Mouse (Mus musculus): ENCODE data around the gene Kalrn. TPM values are rescaled to one million over a fixed set of nuclear protein-coding genes. Genes with fewer than 3 reads are reported as not detected.

The Kalrn gene
- polyA plus RNA-seq, 1 experiment from 2014 or later, result 22.8 TPM

DNA sequence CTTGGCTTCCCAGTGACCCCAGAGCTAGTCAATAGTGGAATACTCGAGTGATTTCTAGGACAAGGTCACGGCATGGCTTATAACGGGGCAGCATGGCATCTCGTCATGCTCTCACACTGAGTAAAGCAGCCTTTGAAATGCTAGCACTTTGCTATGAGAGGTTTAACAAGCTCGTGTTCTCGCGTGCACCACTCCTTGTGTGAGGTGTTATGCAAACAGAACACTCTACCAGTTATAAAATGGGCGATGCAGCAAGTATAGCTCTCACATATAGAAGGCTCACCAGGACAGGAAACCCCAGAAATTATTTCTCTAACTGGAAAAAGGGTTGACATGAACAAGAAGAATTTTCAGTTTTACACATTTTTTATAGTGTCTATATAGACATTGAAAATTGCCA, 431.7 kb downstream of the Kalrn start:
- H3K4me1 ChIP-seq, result no peaks in the 10 kb centered on the region
- 84% methylated on average over 8 of the region's 8 CpGs for WGBS

DNA sequence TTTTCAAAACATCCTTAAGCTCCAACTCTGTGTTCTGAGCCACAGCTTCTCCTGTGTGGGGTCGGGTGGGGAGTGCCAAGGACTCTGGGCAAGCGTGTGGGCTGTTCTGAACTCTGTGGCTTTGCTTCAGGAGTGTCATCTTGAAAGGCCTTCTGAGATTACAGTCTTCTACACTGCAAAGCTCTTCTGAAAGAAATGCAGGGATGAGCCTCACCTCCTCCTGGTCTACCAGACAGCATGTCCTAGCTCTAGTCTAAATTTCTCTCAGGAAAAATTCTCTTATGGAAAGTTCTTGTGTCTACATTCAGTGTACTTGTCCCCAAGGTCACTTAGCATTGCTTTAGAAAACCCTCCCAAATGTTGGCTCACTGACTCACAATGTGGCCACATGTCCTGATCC, 438.3 kb downstream of the Kalrn start:
- Histone ChIP-seq H3K36me3 (no peaks in the 10 kb centered on the region), H3K4me1 (no peaks in the 10 kb centered on the region), H3K9me3 (no peaks in the 10 kb centered on the region), H3K27me3 (ENCODE audit: insufficient read depth, poor library complexity, severe bottlenecking) (no peaks in the 10 kb centered on the region), H3K27ac (no peak overlapping the region), H3K4me3 (no peak overlapping the region)
- no peak for DNase-seq (ENCODE audit: low spot score)
- 72% methylated on average over 2 of the region's 2 CpGs for WGBS

More for the DNA sequence above, 431.7 kb downstream of the Kalrn start:
- DNase-seq (ENCODE audit: low spot score), result no peak
- Histone ChIP-seq H3K27ac (no peak overlapping the region), H3K27me3 (ENCODE audit: insufficient read depth, poor library complexity, severe bottlenecking) (no peaks in the 10 kb centered on the region), H3K9me3 (no peaks in the 10 kb centered on the region), H3K36me3 (no peaks in the 10 kb centered on the region), H3K4me3 (no peak overlapping the region)

DNA sequence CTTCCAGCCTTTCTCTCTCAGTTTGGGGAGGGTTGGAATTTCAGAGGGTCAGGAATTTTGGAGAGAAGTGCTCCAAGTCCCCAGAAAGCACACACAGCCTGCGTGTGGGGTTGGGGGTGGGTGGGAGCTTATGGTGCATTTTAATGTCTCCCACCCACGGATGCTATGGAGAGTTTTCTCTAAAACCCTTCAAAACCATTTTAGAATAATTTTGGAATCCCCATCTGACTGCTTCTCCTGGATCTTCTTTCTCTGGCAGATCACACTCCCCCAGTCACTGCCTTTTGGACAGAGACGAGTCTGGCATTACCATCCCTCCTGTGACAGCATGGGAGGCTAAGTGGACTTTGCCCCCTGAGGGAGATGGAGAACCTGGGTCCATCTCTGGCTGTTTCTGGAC, 438.7 kb downstream of the Kalrn start:
- no peaks in the 10 kb centered on the region for H3K27me3 ChIP-seq (ENCODE audit: insufficient read depth, poor library complexity, severe bottlenecking)
- 62% methylated on average over 3 of the region's 3 CpGs for WGBS
- no peaks in the 10 kb centered on the region for H3K9me3 ChIP-seq
- no peaks in the 10 kb centered on the region for H3K4me1 ChIP-seq
- DNase-seq (ENCODE audit: low spot score), result no peak
- no peaks in the 10 kb centered on the region for H3K36me3 ChIP-seq
- no peak overlapping the region for H3K4me3 ChIP-seq
- no peak overlapping the region for H3K27ac ChIP-seq

DNA sequence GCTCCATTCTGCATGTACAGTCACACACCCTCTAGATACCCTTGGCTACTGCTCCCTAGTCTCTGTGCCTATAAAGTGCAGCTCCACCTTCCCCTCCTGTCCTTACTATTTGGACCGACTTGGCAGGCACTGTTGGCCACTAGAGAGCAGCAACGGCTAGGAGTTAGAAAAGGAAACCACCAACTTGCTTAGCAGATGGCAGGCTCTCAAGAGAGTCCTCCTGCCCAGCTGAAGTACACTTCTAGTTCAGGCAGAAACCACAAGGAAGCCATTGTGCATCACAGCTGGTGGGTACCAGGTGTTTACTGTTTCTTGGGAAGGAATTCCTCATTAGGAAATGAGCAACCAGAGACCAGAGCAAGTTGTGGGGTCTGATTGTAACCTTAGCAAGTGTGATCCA, 447.7 kb downstream of the Kalrn start:
- H3K4me1 ChIP-seq, result peaks cover 7% of the 10 kb centered on the region; the same call in 1 of the 2 replicates
- 8% methylated on average over 2 of the region's 2 CpGs for WGBS
- H3K36me3 ChIP-seq, result no peaks in the 10 kb centered on the region
- no peak overlapping the region for H3K27ac ChIP-seq
- H3K27me3 ChIP-seq (ENCODE audit: insufficient read depth, poor library complexity, severe bottlenecking), result no peaks in the 10 kb centered on the region
- H3K4me3 ChIP-seq, result no peak overlapping the region
- peak; percentile 82 for DNase-seq (ENCODE audit: low spot score)
- H3K9me3 ChIP-seq, result no peaks in the 10 kb centered on the region

DNA sequence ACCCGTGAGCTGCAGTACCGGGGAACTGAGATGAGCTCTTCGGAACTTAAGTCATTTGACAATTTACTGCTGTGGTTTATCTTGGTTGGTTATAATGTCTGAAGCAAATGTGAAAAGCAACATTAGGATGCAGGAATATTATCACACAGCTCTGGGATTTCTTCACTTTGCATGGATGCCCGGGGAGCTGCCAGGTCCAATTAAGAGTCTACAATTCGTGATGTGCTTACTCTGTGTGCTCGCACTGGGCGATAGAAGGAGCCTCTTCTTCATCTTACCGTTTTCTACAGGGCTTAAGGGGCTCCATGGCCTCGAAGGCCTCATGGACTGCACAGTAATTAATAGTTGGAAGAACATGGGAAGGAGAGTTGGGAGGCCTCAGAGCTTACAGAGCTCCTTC, 450.8 kb downstream of the Kalrn start:
- no peak for DNase-seq (ENCODE audit: low spot score)
- H3K4me3 ChIP-seq, result no peak overlapping the region
- peaks cover 7% of the 10 kb centered on the region; the same call in 1 of the 2 replicates for H3K4me1 ChIP-seq
- H3K9me3 ChIP-seq, result no peaks in the 10 kb centered on the region
- H3K27me3 ChIP-seq (ENCODE audit: insufficient read depth, poor library complexity, severe bottlenecking), result no peaks in the 10 kb centered on the region
- H3K36me3 ChIP-seq, result no peaks in the 10 kb centered on the region
- WGBS, result 85% methylated on average over 9 of the region's 9 CpGs
- H3K27ac ChIP-seq, result no peak overlapping the region

DNA sequence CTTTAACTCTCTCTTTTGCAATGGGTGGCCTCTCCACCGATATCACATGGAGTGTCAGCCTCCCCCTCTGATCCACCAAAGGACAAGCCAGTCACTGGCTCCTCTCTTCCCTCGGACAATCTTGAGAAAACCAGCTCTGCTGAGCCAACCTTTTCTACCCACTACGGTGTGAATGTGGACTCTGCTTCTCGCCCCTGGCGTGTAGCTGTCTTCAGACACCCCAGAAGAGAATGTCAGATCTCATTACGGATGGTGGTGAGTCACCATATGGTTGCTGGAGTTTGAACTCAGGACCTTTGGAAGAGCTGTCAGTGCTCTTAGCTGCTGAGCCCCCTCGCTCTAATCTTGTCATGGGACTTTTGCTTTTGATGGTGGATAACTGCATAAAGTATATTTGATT, 452.0 kb downstream of the Kalrn start:
- H3K9me3 ChIP-seq, result no peaks in the 10 kb centered on the region
- WGBS, result 81% methylated on average over 7 of the region's 7 CpGs
- H3K36me3 ChIP-seq, result no peaks in the 10 kb centered on the region
- no peaks in the 10 kb centered on the region for H3K27me3 ChIP-seq (ENCODE audit: insufficient read depth, poor library complexity, severe bottlenecking)
- peaks cover 7% of the 10 kb centered on the region; the same call in 1 of the 2 replicates for H3K4me1 ChIP-seq
- no peak overlapping the region for H3K4me3 ChIP-seq
- H3K27ac ChIP-seq, result no peak overlapping the region
- no peak for DNase-seq (ENCODE audit: low spot score)

DNA sequence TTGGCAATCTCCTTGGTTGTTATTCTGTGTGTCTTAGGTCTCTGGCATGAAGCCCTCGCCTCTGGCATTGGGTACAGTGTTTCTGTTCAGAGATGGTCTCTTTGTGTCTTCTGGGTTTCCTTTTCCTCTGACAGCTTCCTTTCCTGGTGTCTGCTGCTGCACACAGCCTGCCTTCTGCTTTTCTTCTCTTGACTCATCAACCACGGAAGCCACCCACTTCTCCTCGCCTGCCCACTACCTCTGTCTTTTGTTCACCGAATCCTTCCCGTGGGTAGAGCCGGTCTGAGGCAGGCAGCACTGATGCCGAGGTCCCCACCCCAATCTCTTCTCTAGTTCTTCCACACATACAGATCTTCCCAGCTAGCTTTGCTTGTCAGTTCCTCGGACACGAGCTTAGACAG, 452.5 kb downstream of the Kalrn start:
- Histone ChIP-seq H3K4me3 (no peak overlapping the region), H3K4me1 (peaks cover 7% of the 10 kb centered on the region; the same call in 1 of the 2 replicates), H3K27me3 (ENCODE audit: insufficient read depth, poor library complexity, severe bottlenecking) (no peaks in the 10 kb centered on the region), H3K27ac (no peak overlapping the region), H3K9me3 (no peaks in the 10 kb centered on the region), H3K36me3 (no peaks in the 10 kb centered on the region)
- DNase-seq (ENCODE audit: low spot score), result no peak
- 65% methylated on average over 9 of the region's 9 CpGs for WGBS

DNA sequence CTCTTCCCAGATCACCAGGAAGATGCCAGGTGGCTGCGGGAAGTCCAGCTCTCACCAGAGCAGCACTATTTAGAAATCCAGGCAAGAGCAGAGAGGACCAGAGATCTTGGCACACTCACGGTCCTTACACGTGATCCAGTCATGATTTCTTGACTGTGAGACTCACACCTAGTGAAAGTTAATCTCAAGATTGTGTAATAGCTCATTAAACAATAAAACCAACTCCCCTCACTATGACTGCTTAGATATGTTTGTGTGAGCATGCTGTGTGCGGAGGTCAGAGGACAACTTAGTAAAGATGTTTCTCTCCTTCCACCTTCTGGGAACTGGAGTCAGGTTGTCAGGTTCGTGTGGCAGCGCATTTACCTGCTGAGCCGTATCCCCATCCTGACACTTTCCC, 453.5 kb downstream of the Kalrn start:
- no peak overlapping the region for H3K4me3 ChIP-seq
- 86% methylated on average over 7 of the region's 7 CpGs for WGBS
- no peaks in the 10 kb centered on the region for H3K4me1 ChIP-seq
- H3K27ac ChIP-seq, result no peak overlapping the region
- DNase-seq (ENCODE audit: low spot score), result no peak
- H3K27me3 ChIP-seq (ENCODE audit: insufficient read depth, poor library complexity, severe bottlenecking), result no peaks in the 10 kb centered on the region
- no peaks in the 10 kb centered on the region for H3K36me3 ChIP-seq
- H3K9me3 ChIP-seq, result no peaks in the 10 kb centered on the region

DNA sequence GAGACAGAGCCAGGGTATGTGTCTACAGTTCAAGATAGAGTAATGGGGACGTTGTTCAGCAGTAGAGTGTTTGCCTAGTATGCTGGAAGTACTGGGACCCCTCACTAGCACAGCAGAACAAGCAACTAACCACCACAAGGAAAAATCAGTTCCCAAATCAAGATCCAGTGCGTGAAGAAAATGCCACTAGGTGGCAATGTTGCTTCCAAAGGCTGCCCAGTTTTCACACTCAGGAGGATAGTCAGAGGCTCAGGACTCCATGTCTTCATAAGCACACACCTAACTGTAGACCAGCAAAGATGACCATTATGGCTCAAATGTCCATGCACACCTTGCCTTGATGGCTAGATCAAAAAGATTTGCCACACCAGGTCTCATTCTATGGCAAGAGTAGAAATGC, 454.0 kb downstream of the Kalrn start:
- H3K9me3 ChIP-seq, result no peaks in the 10 kb centered on the region
- no peak overlapping the region for H3K27ac ChIP-seq
- no peaks in the 10 kb centered on the region for H3K27me3 ChIP-seq (ENCODE audit: insufficient read depth, poor library complexity, severe bottlenecking)
- H3K4me1 ChIP-seq, result no peaks in the 10 kb centered on the region
- H3K4me3 ChIP-seq, result no peak overlapping the region
- DNase-seq (ENCODE audit: low spot score), result no peak
- no peaks in the 10 kb centered on the region for H3K36me3 ChIP-seq
- 24% methylated on average over 2 of the region's 2 CpGs for WGBS

DNA sequence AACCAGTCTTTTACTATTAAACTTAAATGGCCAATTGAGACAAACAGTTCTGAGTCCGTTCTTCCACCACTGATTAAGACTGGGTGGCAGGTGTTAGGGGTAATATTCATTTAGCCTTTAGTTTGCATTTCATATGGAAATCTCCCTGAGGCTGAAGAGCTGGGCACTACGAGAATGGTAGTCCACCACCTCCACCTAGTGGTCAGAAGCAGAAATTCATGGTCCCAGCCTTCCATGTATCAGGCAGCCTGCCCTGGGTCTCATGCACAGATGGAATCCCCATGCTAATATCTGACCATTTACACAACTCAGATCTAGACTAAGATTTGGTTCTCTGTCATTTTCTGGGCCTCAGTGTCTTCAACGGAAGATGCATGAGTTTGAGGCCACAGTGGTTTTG, 458.7 kb downstream of the Kalrn start:
- Histone ChIP-seq H3K4me1 (peaks cover 6% of the 10 kb centered on the region), H3K4me3 (no peak overlapping the region), H3K9me3 (no peaks in the 10 kb centered on the region), H3K36me3 (no peaks in the 10 kb centered on the region), H3K27me3 (ENCODE audit: insufficient read depth, poor library complexity, severe bottlenecking) (no peaks in the 10 kb centered on the region), H3K27ac (no peak overlapping the region)
- WGBS, result 4% methylated on average over 3 of the region's 3 CpGs
- no peak for DNase-seq (ENCODE audit: low spot score)

DNA sequence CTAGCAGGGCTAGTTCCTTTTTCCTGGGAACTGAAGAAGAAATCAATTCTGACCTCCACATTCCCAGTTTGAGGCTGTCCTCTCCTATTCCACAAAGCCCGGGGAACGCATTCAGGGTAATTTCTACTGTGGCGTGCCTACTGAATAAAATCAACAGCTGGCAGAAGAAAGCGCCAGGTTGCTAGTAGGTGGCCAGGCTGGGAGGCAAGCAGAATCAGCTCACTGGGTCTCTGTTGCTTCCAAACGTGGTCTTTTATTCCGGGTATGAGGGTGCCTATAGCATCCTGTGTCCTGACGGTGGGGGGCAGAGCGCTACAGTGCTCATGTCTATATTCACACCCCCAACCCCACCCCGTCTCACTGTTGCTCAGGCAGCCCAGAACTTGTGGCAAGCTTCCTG, 460.2 kb downstream of the Kalrn start:
- Histone ChIP-seq H3K9me3 (no peaks in the 10 kb centered on the region), H3K27ac (no peak overlapping the region), H3K27me3 (ENCODE audit: insufficient read depth, poor library complexity, severe bottlenecking) (no peaks in the 10 kb centered on the region), H3K36me3 (no peaks in the 10 kb centered on the region), H3K4me1 (peaks cover 10% of the 10 kb centered on the region), H3K4me3 (no peak overlapping the region)
- WGBS, result 79% methylated on average over 9 of the region's 9 CpGs
- DNase-seq (ENCODE audit: low spot score), result no peak

DNA sequence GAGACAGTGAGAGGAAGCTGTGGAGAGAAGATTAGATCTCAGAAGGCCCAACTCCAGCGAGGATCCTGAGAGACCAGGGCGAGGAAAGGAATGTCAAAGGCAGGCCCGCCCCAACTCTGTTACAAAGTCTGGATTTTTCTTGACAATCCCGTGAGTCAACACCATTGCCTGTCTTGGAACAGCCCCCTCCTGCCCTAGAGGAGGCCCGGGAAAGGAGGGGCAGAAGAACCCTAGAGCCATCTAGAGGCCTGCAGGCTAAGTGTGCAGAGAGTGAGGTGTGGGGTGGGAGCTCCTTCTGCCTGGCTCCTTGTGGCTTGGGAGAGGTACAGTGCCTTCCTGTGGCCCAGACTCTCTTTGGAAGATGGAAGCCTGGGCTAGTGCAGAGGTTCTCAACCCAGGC, 460.8 kb downstream of the Kalrn start:
- Histone ChIP-seq H3K4me3 (no peak overlapping the region), H3K36me3 (no peaks in the 10 kb centered on the region), H3K27me3 (ENCODE audit: insufficient read depth, poor library complexity, severe bottlenecking) (no peaks in the 10 kb centered on the region), H3K4me1 (peaks cover 11% of the 10 kb centered on the region), H3K27ac (peak overlapping the region; percentile 36; the same call in 1 of the 2 replicates), H3K9me3 (no peaks in the 10 kb centered on the region)
- 8% methylated on average over 5 of the region's 5 CpGs for WGBS
- DNase-seq (ENCODE audit: low spot score), result no peak

DNA sequence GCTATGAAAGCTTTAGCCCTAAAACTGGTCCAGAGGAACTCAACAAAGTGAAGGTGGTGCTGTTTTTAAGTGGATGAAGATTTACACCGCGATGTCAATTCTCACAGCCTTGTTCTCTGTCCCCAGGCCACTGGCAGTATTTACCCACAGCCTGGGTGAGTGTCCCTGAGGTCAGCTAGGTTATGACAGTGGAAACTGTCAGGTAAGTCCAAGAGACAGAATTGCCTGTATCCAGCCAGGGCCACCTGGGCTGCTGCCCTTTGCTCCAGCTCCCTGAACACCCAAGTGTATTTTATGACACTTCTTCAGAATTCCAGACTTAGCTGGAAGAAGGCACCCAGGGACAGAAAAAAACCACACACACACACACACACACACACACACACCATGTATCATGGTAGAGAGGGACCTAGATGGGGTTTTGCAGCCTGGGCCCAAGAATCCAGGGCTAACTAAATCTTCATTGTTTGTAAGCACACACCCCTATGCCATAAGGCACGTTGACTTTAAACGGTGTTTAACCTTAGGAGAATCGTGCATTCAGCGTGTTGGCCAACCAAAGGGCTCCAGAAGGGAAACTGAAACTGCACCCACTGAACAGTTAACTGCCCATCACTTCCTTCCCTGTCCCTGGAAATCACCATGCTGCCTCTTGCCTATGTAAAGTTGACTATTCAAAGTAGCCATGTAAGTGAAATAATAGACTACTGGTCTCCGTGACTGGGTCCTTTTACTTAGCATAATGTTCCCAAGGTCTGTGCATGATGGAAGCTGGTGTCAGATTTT, 462.3 kb downstream of the Kalrn start:
- Histone ChIP-seq H3K27me3 (ENCODE audit: insufficient read depth, poor library complexity, severe bottlenecking) (no peaks in the 10 kb centered on the region), H3K36me3 (no peaks in the 10 kb centered on the region), H3K4me3 (no peak overlapping the region), H3K4me1 (peaks cover 25% of the 10 kb centered on the region), H3K9me3 (no peaks in the 10 kb centered on the region), H3K27ac (0 out of 2 replicates have a peak overlapping the region, but pooled peaks have one; percentile 3)
- no peak for DNase-seq (ENCODE audit: low spot score)
- 93% methylated on average over 7 of the region's 7 CpGs for WGBS

DNA sequence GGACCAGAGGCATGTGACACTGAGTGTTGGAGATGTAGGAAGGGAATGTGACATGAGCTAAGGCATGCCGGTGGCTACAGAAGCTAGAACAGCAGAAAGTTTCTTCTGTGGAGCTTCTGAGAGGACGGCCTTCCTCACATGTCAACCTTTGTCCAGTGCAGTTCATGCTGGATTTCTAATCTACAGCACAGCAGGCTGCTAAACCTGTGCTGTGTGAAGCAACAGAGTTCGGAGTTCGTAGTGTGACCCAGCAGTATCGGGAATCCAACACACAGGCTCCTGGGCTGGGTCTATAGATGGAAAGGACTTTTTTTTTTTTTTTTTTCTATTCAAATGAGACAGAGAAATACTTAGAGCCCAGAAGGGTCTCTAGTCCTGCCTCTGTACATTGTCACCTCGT, 468.9 kb downstream of the Kalrn start:
- WGBS, result 77% methylated on average over 6 of the region's 6 CpGs
- H3K27me3 ChIP-seq (ENCODE audit: insufficient read depth, poor library complexity, severe bottlenecking), result no peaks in the 10 kb centered on the region
- no peaks in the 10 kb centered on the region for H3K9me3 ChIP-seq
- H3K4me3 ChIP-seq, result no peak overlapping the region
- no peak for DNase-seq (ENCODE audit: low spot score)
- H3K4me1 ChIP-seq, result peaks cover 43% of the 10 kb centered on the region
- H3K36me3 ChIP-seq, result no peaks in the 10 kb centered on the region
- no peak overlapping the region for H3K27ac ChIP-seq

Data from heart, embryonic 10.5 days (tissue).